Mouse (Mus musculus) forebrain, embryonic 12.5 days (tissue): ENCODE measurements around the gene 4930402H24Rik. TPM values are rescaled to one million over a fixed set of nuclear protein-coding genes. Genes with fewer than 3 reads are reported as not detected.

Source experiments
- ATAC-seq: fragments of 200-750 bp; cut with Nextera tagmentation; 2 replicates; pipeline ENCODE4 v1.8.0; 2017; ENCODE audit warnings: moderate TSS enrichment; ENCODE audit not compliant: low FRiP score
- H3K27ac ChIP-seq: fragments of 300-500 bp; sonication (generic); 2 replicates; pipeline ENCODE4 v1.5.1; 2016; ENCODE audit warnings: mild to moderate bottlenecking
- H3K27me3 ChIP-seq: fragments of 300-500 bp; sonication (generic); 2 replicates; pipeline ENCODE4 v1.6.1; 2016; ENCODE audit warnings: mild to moderate bottlenecking
- H3K36me3 ChIP-seq: fragments of 300-500 bp; sonication (generic); replicated peaks from 2 replicates; pipeline ENCODE4 v1.6.1; 2016; ENCODE audit warnings: mild to moderate bottlenecking
- H3K4me1 ChIP-seq: fragments of 300-500 bp; sonication (generic); 2 replicates; pipeline ENCODE4 v1.6.1; 2016
- H3K4me2 ChIP-seq: fragments of 300-500 bp; sonication (generic); 2 replicates; pipeline ENCODE4 v1.6.1; 2016; ENCODE audit warnings: mild to moderate bottlenecking, moderate library complexity
- H3K4me3 ChIP-seq: fragments of 300-500 bp; sonication (generic); replicated peaks from 2 replicates; pipeline ENCODE4 v1.5.1; 2016; ENCODE audit warnings: mild to moderate bottlenecking
- H3K9ac ChIP-seq: fragments of 300-500 bp; sonication (generic); 2 replicates; pipeline ENCODE4 v1.6.1; 2016; ENCODE audit warnings: mild to moderate bottlenecking
- H3K9me3 ChIP-seq: fragments of 300-500 bp; sonication (generic); 2 replicates; pipeline ENCODE4 v1.6.1; 2016
- WGBS: fragments of 180-500 bp; shearing (Covaris S2); methylation state at CpG from one replicate; pipeline ENCODE4 v1.1.7; 2016; 5-methylcytosine and 5-hydroxymethylcytosine counted together
- polyA plus RNA-seq: library from polyadenylated mRNA; unstranded; fragments of >200 nt; fragmentation: Nextera tagmentation; extraction: Ambion mirVana; gene quantifications from 2 replicates; pipeline ENCODE4 v1.2.1, GENCODE M21; 2016

Gene 4930402H24Rik
- polyA plus RNA-seq, 1 experiment from 2014 or later, result 78.6 TPM

DNA sequence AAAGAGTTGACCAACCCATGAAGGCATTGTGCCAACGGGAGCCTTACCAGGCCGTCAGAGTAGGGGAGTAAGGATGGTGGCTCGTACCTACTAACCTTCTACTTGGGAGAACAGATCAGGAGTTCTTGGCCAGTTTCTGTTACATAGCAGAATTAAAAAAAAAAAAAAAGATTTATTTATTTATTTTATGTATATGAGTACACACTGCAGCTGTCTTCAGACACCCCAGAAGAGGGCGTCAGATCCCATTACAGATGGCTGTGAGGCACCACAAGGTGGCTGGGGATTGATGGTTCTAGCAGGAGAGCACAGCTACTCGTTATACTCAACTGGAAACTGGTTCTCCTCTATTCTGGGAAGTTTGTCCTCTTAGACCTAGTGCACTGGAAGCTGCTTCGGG is 201.0 kb downstream of the 4930402H24Rik start:
- Histone ChIP-seq H3K27me3 (peaks cover 2% of the 10 kb centered on the region; the same call in 1 of the 2 replicates), H3K9me3 (no peaks in the 10 kb centered on the region), H3K4me1 (no peaks in the 10 kb centered on the region), H3K4me2 (no peak overlapping the region), H3K4me3 (no peak overlapping the region), H3K36me3 (peaks cover 16% of the 10 kb centered on the region), H3K27ac (no peak overlapping the region), H3K9ac (no peak overlapping the region)
- no peak for ATAC-seq
- 69% methylated on average over 6 of the region's 6 CpGs for WGBS

DNA sequence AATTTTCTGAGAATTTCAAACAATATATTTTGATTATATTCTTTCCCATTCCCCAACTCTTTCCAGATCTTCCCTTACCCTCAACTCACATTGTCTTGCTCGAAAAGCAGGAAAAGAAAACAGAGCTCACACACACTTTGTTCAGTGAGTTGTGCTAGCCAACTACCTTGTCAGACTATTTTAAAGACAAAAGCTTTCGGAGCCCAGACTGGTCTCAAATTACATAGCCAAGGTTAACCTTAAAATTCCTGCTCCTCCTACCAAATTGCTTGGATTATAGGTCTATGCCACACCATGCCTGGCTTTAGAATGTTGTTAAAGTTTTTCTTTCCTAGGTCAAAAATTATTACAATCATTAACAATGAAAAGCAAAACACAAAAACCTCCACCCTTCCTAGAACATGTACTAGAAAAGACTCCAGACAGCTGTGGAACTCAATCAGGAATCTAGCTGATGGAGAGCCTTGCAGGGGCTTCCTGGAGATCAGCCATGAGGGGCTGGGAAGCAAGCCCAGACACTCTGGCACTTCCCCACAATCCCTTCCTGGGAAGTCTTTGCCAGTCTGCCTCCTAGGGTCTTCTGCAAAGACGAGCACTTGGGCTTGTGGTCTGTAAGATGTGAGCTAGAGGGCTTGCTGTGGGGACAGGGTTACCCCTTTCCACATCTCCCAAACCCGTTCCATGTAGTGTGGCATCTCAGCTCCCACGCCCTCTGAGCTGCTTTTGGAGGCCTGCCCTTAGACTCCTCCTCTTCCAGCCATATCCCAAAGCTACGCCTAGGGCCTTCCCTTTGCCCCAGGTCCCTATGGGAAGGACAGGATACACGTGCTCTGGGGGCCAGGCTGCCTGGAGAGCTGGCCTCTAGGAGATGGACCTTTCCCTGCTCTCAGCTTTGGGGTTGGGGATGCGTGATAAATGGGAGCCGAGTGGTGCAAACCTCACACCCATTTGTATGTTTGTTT is 201.9 kb downstream of the 4930402H24Rik start:
- H3K27ac ChIP-seq, result no peak overlapping the region
- no peaks in the 10 kb centered on the region for H3K9me3 ChIP-seq
- peaks cover 8% of the 10 kb centered on the region for H3K36me3 ChIP-seq
- ATAC-seq, result no peak
- no peak overlapping the region for H3K4me3 ChIP-seq
- WGBS, result 69% methylated on average over 9 of the region's 9 CpGs
- H3K4me1 ChIP-seq, result no peaks in the 10 kb centered on the region
- H3K9ac ChIP-seq, result no peak overlapping the region
- peaks cover 8% of the 10 kb centered on the region for H3K27me3 ChIP-seq
- H3K4me2 ChIP-seq, result no peak overlapping the region

DNA sequence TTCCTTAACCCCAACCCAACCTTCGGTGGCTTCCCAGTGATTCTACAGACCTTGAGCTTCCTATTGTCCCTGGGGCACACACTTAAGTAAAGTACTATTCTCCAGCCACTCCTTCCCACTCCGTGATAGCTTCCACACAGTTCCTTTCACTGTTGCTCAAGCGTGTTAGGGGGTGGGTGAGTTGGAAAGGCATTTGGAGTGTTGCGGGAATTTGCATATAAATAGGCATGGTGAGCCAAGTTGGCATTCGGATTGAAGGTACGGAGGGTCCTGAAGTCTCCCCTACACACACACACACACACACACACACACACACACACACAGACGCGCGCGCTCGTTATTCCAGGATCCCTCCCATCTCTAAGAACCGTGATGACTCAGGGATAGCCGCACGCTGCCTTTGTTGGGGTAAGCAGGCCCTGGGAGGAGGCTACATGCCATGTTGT is 208.4 kb downstream of the 4930402H24Rik start:
- peak overlapping the region; percentile 59 for H3K4me3 ChIP-seq
- H3K4me2 ChIP-seq, result peak overlapping the region; percentile 100
- H3K4me1 ChIP-seq, result peaks cover 19% of the 10 kb centered on the region
- no peaks in the 10 kb centered on the region for H3K9me3 ChIP-seq
- H3K27me3 ChIP-seq, result peaks cover 60% of the 10 kb centered on the region
- H3K36me3 ChIP-seq, result no peaks in the 10 kb centered on the region
- peak; percentile 66 for ATAC-seq
- H3K9ac ChIP-seq, result peak overlapping the region; percentile 56; the same call in 1 of the 2 replicates
- WGBS, result 0% methylated on average over 14 of the region's 14 CpGs
- no peak overlapping the region for H3K27ac ChIP-seq

DNA sequence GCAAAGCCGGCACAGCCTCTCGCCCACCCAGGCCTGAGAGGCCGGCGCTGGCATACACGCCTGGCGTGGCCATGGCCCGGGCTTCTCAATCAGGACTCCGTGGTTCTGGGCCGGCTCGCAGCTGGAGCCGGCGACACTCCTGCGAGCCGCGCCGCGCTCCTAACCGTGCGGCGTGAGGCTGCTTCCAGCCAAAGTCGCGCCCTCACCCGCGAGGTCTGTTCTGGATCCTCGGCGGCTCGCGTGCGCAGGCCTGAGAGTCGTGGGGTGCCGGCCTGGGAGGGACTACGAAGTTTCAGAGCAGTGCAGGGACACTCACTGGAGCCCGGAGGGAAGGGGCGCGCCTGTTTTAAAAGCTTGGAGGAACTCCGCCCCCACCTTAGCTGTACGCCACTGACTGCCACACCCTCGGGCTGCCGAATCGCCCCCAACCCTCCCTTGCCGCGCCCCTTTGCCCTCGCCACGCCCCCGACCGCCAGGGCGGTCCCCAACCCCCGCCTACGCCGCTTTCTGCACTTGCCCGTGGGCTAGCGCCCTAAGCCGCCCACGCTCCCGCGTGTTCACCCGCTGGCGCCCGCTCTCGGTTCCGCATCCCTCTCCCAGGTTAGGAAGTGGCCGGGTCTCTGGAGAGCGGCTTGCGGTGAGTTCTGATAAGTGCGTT is 208.9 kb downstream of the 4930402H24Rik start, which contains the start of gene Slc4a11:
Gene Slc4a11, minus strand, starts transcription at position 367 of the 658 bp plus-strand sequence.
- WGBS, result under 1% methylated on average over 65 of the region's 65 CpGs
- H3K4me1 ChIP-seq, result peaks cover 19% of the 10 kb centered on the region
- H3K27ac ChIP-seq, result no peak within 1 kb of the TSS
- peak within 1 kb of the TSS; percentile 100 for H3K4me2 ChIP-seq
- H3K27me3 ChIP-seq, result peaks cover 60% of the 10 kb centered on the region
- H3K4me3 ChIP-seq, result peak within 1 kb of the TSS; percentile 59
- H3K9me3 ChIP-seq, result no peaks in the 10 kb centered on the region
- H3K36me3 ChIP-seq, result no peaks in the 10 kb centered on the region
- peak; percentile 69 for ATAC-seq
- H3K9ac ChIP-seq, result peak within 1 kb of the TSS; percentile 56

DNA sequence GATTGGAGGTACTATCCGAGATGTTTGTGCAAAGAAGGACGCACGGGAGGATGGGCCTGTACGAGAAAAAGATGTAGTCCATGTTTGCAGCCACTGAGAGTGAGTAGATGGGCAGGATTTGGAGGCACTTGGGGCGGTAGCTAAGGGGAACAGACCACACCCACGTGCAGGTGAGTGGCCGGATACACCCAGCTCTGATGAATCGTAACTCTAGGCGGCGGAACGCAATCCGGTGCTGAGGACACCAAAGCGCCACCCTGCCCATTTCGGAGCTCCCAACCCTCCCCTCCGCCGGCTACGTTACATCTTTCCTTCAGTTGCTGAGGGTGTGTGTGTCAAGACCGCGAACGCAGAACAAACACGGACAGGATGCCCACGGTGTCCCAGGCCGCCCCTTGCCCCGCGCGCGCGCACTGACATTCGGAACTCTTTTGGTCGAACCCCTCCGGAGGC is 209.5 kb downstream of the 4930402H24Rik start:
- H3K9ac ChIP-seq, result peak overlapping the region; percentile 56
- WGBS, result under 1% methylated on average over 31 of the region's 31 CpGs
- H3K27ac ChIP-seq, result no peak overlapping the region
- H3K4me1 ChIP-seq, result peaks cover 19% of the 10 kb centered on the region
- H3K36me3 ChIP-seq, result no peaks in the 10 kb centered on the region
- peak overlapping the region; percentile 100 for H3K4me2 ChIP-seq
- peak overlapping the region; percentile 59 for H3K4me3 ChIP-seq
- H3K9me3 ChIP-seq, result no peaks in the 10 kb centered on the region
- peaks cover 60% of the 10 kb centered on the region for H3K27me3 ChIP-seq
- no peak for ATAC-seq

DNA sequence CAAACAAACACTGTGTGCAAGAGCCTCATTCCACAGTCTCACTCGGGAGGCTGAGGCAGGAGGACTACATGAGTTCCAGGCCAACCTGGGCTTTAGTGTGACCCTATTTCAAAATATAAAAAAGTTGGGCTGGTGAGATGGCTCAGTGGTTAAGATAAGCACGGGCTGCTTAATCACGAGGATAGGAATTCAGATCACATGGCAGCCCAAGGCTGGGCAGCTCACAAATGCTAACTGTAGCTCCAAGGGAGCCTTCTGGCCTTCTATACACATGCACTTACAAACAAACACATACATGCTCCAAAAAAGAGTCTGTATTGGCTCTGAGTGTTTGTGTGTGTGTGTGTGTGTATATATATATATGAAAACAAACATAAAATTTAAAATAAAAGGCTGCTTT is 212.6 kb downstream of the 4930402H24Rik start:
- Histone ChIP-seq H3K4me2 (no peak overlapping the region), H3K27me3 (peaks cover 46% of the 10 kb centered on the region), H3K4me1 (peaks cover 19% of the 10 kb centered on the region), H3K27ac (no peak overlapping the region), H3K4me3 (no peak overlapping the region), H3K9ac (no peak overlapping the region), H3K9me3 (no peaks in the 10 kb centered on the region), H3K36me3 (no peaks in the 10 kb centered on the region)
- ATAC-seq, result no peak
- 38% methylated on average over 3 of the region's 3 CpGs for WGBS

DNA sequence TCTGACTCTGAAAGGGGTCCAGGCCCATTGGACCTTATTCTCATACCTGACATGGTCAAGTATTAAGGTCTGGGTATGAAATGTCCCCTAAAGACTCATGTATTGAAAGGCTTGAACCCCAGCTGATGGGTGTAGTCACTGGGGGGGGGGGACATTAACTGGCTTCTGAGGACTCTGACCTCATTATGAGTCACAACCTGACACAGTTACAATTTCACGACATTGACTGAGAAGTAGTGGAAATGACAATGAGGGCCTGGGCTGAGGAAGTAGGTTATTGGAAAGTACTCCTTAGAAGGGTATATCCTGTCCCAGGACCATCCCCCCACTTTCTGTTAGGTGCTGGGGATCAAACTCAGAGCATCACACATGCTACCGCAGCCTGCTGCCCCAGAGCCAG is 217.2 kb downstream of the 4930402H24Rik start:
- Histone ChIP-seq H3K4me3 (no peak overlapping the region), H3K27ac (no peak overlapping the region), H3K4me2 (no peak overlapping the region), H3K36me3 (peaks cover 19% of the 10 kb centered on the region), H3K9me3 (no peaks in the 10 kb centered on the region), H3K27me3 (0 out of 2 replicates have a peak, but pooled peaks cover 3% of the 10 kb centered on the region), H3K9ac (no peak overlapping the region), H3K4me1 (no peaks in the 10 kb centered on the region)
- ATAC-seq, result no peak
- 84% methylated on average over 2 of the region's 2 CpGs for WGBS

DNA sequence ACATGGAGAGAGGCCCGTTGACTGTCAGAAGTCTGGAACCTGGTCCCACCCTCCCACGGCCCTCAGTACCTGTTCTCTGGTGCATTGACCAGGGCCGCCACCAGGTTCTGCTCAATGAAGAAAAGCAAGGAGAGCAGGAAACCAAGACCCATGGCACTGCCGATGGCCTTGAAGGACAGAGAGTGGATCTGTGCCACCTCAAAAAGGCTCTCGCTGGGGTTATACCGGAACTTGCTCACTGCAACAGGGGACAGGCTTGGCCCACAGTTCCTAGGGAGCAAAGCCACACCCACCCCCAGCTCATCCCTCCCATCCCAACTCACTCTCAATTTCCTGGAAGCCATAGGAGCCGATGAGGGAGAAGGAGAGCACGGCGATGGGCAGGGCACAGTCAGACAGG is 220.8 kb downstream of the 4930402H24Rik start:
- Histone ChIP-seq H3K27ac (no peak overlapping the region), H3K4me3 (no peak overlapping the region), H3K4me1 (no peaks in the 10 kb centered on the region), H3K36me3 (peaks cover 51% of the 10 kb centered on the region), H3K9me3 (no peaks in the 10 kb centered on the region), H3K9ac (no peak overlapping the region), H3K27me3 (no peaks in the 10 kb centered on the region), H3K4me2 (no peak overlapping the region)
- ATAC-seq, result no peak
- 89% methylated on average over 9 of the region's 9 CpGs for WGBS

DNA sequence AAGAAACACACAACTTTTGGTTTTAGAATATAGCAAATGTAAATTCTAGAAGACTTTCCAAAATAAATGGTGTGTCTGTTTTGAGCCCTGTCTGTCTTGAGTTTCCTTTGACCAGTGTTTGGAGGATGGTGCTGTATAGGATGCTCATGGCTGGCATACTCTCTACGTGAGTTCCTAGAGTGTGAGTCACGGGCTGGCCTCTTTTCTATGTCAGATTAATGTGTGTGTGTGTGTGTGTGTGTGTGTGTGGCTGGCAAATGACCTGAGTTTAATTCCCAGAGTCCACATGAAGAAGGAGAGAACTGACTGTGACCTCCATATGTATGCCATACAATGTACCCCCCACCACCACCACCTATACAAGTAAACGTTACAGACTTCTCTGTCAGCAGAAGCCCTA is 224.7 kb downstream of the 4930402H24Rik start:
- WGBS, result 81% methylated on average over 3 of the region's 3 CpGs
- Histone ChIP-seq H3K4me3 (no peak overlapping the region), H3K27me3 (no peaks in the 10 kb centered on the region), H3K27ac (no peak overlapping the region), H3K9me3 (no peaks in the 10 kb centered on the region), H3K4me2 (no peak overlapping the region), H3K4me1 (no peaks in the 10 kb centered on the region), H3K36me3 (peaks cover 86% of the 10 kb centered on the region), H3K9ac (no peak overlapping the region)
- ATAC-seq, result no peak

DNA sequence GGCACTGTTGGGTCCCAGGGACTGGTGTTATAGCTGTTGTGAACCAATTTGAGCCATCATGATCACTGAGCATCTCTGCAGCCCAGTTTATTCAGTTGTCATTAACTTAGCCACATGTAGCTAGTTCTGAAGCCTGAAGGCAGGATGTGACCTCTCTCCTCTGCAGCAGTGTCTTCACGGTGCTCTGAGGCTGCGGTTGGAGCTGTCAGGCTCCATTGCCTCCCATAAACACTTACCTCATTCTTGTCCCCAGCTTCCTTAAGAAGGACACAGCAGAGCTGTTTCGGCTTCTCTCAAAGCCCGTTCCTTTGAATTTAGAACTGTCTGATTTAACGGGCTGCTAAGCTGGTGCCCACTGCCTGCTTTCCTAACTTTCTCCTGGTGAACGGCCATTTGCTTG is 226.3 kb downstream of the 4930402H24Rik start:
- 93% methylated on average over 6 of the region's 6 CpGs for WGBS
- peaks cover 96% of the 10 kb centered on the region for H3K36me3 ChIP-seq
- no peak for ATAC-seq

DNA sequence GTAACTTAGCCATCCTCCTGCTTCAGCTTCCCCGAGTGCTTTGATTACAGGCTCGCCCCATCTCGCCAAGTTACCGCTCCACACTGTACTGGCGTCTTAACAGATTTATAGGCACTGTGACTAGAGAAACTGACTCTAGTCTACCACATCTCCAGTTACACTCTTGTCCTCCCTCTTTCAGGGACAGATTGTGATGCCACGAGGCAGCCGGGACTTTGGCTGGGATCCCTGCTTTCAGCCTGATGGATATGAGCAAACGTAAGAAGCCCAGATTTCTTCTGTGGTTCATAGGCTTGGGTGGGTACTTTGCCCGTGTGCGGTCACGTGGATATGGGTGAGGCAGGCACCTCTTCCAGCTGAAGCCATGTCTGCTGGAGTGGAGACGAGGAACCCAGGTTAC is 227.1 kb downstream of the 4930402H24Rik start:
- WGBS, result 95% methylated on average over 12 of the region's 12 CpGs
- Histone ChIP-seq H3K4me3 (no peak overlapping the region), H3K4me1 (no peaks in the 10 kb centered on the region), H3K36me3 (peaks cover 96% of the 10 kb centered on the region), H3K9me3 (no peaks in the 10 kb centered on the region), H3K27me3 (no peaks in the 10 kb centered on the region), H3K27ac (no peak overlapping the region), H3K4me2 (no peak overlapping the region), H3K9ac (no peak overlapping the region)
- no peak for ATAC-seq

More for the DNA sequence above, 226.3 kb downstream of the 4930402H24Rik start:
- no peak overlapping the region for H3K4me3 ChIP-seq
- H3K27ac ChIP-seq, result no peak overlapping the region
- H3K27me3 ChIP-seq, result no peaks in the 10 kb centered on the region
- no peaks in the 10 kb centered on the region for H3K9me3 ChIP-seq
- H3K4me1 ChIP-seq, result no peaks in the 10 kb centered on the region
- no peak overlapping the region for H3K4me2 ChIP-seq
- H3K9ac ChIP-seq, result no peak overlapping the region

DNA sequence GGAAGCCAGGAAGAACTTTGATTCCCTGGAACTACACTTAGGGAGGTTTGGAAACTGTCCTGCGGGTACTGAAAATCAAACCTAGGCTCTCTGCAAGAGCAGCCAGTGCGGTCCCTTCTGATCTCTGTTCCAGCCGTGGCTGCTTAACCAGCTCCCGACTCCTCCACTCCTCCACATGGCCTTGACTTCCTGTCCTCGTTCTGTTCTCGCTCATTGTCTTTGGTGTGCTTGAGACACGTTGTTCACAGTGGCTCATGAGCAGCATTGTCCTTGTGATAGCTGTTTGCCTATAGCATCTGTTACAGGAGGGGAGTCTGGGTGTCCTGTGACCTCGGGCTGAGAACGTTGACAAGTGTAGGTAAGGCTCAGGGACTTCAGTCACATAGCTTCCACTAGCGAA is 229.0 kb downstream of the 4930402H24Rik start:
- H3K36me3 ChIP-seq, result peaks cover 96% of the 10 kb centered on the region

More for the DNA sequence above, 229.0 kb downstream of the 4930402H24Rik start:
- Histone ChIP-seq H3K4me2 (no peak overlapping the region), H3K9me3 (no peaks in the 10 kb centered on the region), H3K4me3 (no peak overlapping the region), H3K27ac (no peak overlapping the region), H3K9ac (no peak overlapping the region), H3K4me1 (no peaks in the 10 kb centered on the region), H3K27me3 (no peaks in the 10 kb centered on the region)
- 91% methylated on average over 10 of the region's 10 CpGs for WGBS
- no peak for ATAC-seq
